Mouse (Mus musculus) MEL (cell line): ENCODE data around the gene Lurap1. TPM values are rescaled to one million over a fixed set of nuclear protein-coding genes. Genes with fewer than 3 reads are reported as not detected.

Experiments used
- DNase-seq: peaks from one replicate; pipeline ENCODE4 v3.0.0; 2011; ENCODE audit warnings: low read depth, low spot score
- H3K27ac ChIP-seq: 2 replicates; pipeline ENCODE4 v1.5.1; 2012; ENCODE audit warnings: low read depth, mild to moderate bottlenecking, control low read depth, low read length, moderate library complexity; ENCODE audit not compliant: control insufficient read depth
- H3K27me3 ChIP-seq, 2 experiments: fragments of 150-350 bp in 1 of 2; sonication (generic) in 1 of 2; 2 replicates each; pipeline ENCODE4 v1.6.1; 2012; ENCODE audit warnings: low read length in 2 of 2, mild to moderate bottlenecking in 2 of 2, improper control_type of control experiment in 1 of 2, moderate library complexity in 1 of 2; ENCODE audit not compliant: insufficient read depth in 2 of 2, control insufficient read depth in 1 of 2
- H3K36me3 ChIP-seq, 2 experiments: 2 replicates each; pipeline ENCODE4 v1.6.1; 2012 to 2014; ENCODE audit warnings: low read length in 2 of 2, improper control_type of control experiment in 1 of 2, inconsistent platforms in 1 of 2, mild to moderate bottlenecking in 1 of 2; ENCODE audit not compliant: insufficient read depth in 2 of 2, control insufficient read depth in 1 of 2
- H3K4me1 ChIP-seq, 2 experiments: fragments of 150-350 bp in 1 of 2; sonication (generic) in 1 of 2; 2 replicates each; pipeline ENCODE4 v1.6.1; 2012; ENCODE audit warnings: low read length in 2 of 2, improper control_type of control experiment in 1 of 2, mild to moderate bottlenecking in 1 of 2; ENCODE audit not compliant: insufficient read depth in 2 of 2, control insufficient read depth in 1 of 2
- H3K4me3 ChIP-seq, 2 experiments: fragments of 150-350 bp in 1 of 2; sonication (generic) in 1 of 2; 2 replicates each; pipeline ENCODE4 v1.5.1; 2012; ENCODE audit warnings: low read depth in 2 of 2, low read length in 2 of 2, mild to moderate bottlenecking in 2 of 2, moderate library complexity in 2 of 2, control low read depth in 1 of 2, improper control_type of control experiment in 1 of 2; ENCODE audit not compliant: control insufficient read depth in 1 of 2, insufficient read depth in 1 of 2
- H3K79me2 ChIP-seq: 2 replicates; pipeline ENCODE4 v1.6.1; 2012; ENCODE audit warnings: mild to moderate bottlenecking, low read length, moderate library complexity; ENCODE audit not compliant: control insufficient read depth, poor library complexity, insufficient read depth
- H3K9ac ChIP-seq: 2 replicates; pipeline ENCODE4 v1.6.1; 2012; ENCODE audit warnings: low read depth, mild to moderate bottlenecking, control low read depth, low read length, moderate library complexity; ENCODE audit not compliant: control insufficient read depth, poor library complexity, severe bottlenecking
- H3K9me3 ChIP-seq: fragments of 150-350 bp; sonication (generic); replicated peaks from 2 replicates; pipeline ENCODE4 v1.6.1; 2012; ENCODE audit warnings: mild to moderate bottlenecking, low read length, improper control_type of control experiment, moderate library complexity; ENCODE audit not compliant: insufficient read depth
- BHLHE40 ChIP-seq: IDR thresholded peaks from 2 replicates; pipeline ENCODE4 v1.6.1; 2012; ENCODE audit warnings: low read depth, mild to moderate bottlenecking, inconsistent platforms, low read length, improper control_type of control experiment, borderline replicate concordance
- ELF1 ChIP-seq: IDR thresholded peaks from 2 replicates; pipeline ENCODE4 v1.6.1; 2014; ENCODE audit warnings: low read depth, mild to moderate bottlenecking, inconsistent platforms, low read length, improper control_type of control experiment, moderate library complexity
- ETS1 ChIP-seq: IDR thresholded peaks from 2 replicates; pipeline ENCODE4 v1.6.1; 2012; ENCODE audit warnings: low read depth, mild to moderate bottlenecking, inconsistent platforms, low read length, improper control_type of control experiment, moderate library complexity
- GABPA ChIP-seq: IDR thresholded peaks from 2 replicates; pipeline ENCODE4 v1.6.1; 2012; ENCODE audit warnings: low read depth, mild to moderate bottlenecking, inconsistent platforms, low read length, improper control_type of control experiment, moderate library complexity
- HCFC1 ChIP-seq: IDR thresholded peaks from 2 replicates; pipeline ENCODE4 v1.6.1; 2012; ENCODE audit warnings: low read depth, mild to moderate bottlenecking, inconsistent platforms, low read length, improper control_type of control experiment, moderate library complexity
- JUND ChIP-seq: IDR thresholded peaks from 2 replicates; pipeline ENCODE4 v1.6.1; 2011; ENCODE audit warnings: low read depth, mild to moderate bottlenecking, improper control_type of control experiment, low read length
- MAX ChIP-seq: IDR thresholded peaks from 2 replicates; pipeline ENCODE4 v1.6.1; 2011; ENCODE audit warnings: low read length, improper control_type of control experiment
- MAZ ChIP-seq: IDR thresholded peaks from 2 replicates; pipeline ENCODE4 v1.6.1; 2012; ENCODE audit warnings: low read depth, mild to moderate bottlenecking, inconsistent platforms, low read length, improper control_type of control experiment
- MEF2A ChIP-seq: IDR thresholded peaks from 2 replicates; pipeline ENCODE4 v1.6.1; 2014; ENCODE audit warnings: low read depth, mild to moderate bottlenecking, inconsistent platforms, low read length, improper control_type of control experiment; ENCODE audit not compliant: poor library complexity, insufficient replicate concordance, severe bottlenecking; ENCODE audit errors: extremely low read depth
- MXI1 ChIP-seq: IDR thresholded peaks from 2 replicates; pipeline ENCODE4 v1.6.1; 2011; ENCODE audit warnings: mild to moderate bottlenecking, low read depth, low read length, improper control_type of control experiment
- MYB ChIP-seq: IDR thresholded peaks from 2 replicates; pipeline ENCODE4 v1.6.1; 2011; ENCODE audit warnings: mild to moderate bottlenecking, low read depth, low read length, improper control_type of control experiment
- POLR2A ChIP-seq, 2 experiments: IDR thresholded peaks; 2 replicates each; pipeline ENCODE4 v1.6.1; 2011 to 2012; ENCODE audit warnings: low read length in 2 of 2, mild to moderate bottlenecking in 2 of 2, control low read depth in 1 of 2, improper control_type of control experiment in 1 of 2, low read depth in 1 of 2, moderate library complexity in 1 of 2; ENCODE audit not compliant: control insufficient read depth in 1 of 2, insufficient read depth in 1 of 2, poor library complexity in 1 of 2
- POLR2AphosphoS2 ChIP-seq: IDR thresholded peaks from 2 replicates; pipeline ENCODE4 v1.6.1; 2011; ENCODE audit warnings: low read length, improper control_type of control experiment
- POLR2AphosphoS5 ChIP-seq: IDR thresholded peaks from 2 replicates; pipeline ENCODE4 v1.6.1; 2012; ENCODE audit warnings: low read depth, borderline replicate concordance, mild to moderate bottlenecking, inconsistent platforms, low read length, moderate library complexity, mixed read lengths
- RAD21 ChIP-seq: IDR thresholded peaks from 2 replicates; pipeline ENCODE4 v1.6.1; 2011; ENCODE audit warnings: mild to moderate bottlenecking, low read depth, low read length, improper control_type of control experiment
- SMC3 ChIP-seq: IDR thresholded peaks from 2 replicates; pipeline ENCODE4 v1.6.1; 2011; ENCODE audit warnings: low read depth, low read length, improper control_type of control experiment
- TAL1 ChIP-seq: IDR thresholded peaks from 2 replicates; pipeline ENCODE4 v1.6.1; 2012; ENCODE audit warnings: mild to moderate bottlenecking, inconsistent platforms, low read length, moderate library complexity, mixed read lengths
- USF1 ChIP-seq: IDR thresholded peaks from 2 replicates; pipeline ENCODE4 v1.6.1; 2014; ENCODE audit warnings: low read depth, mild to moderate bottlenecking, inconsistent platforms, low read length, improper control_type of control experiment, moderate library complexity
- USF2 ChIP-seq, 2 experiments: IDR thresholded peaks; 2 replicates each; pipeline ENCODE4 v1.6.1; 2011 to 2012; ENCODE audit warnings: improper control_type of control experiment in 2 of 2, low read length in 2 of 2, borderline replicate concordance in 1 of 2, inconsistent platforms in 1 of 2, low read depth in 1 of 2, mild to moderate bottlenecking in 1 of 2; ENCODE audit not compliant: insufficient read depth in 1 of 2
- ZMIZ1 ChIP-seq: IDR thresholded peaks from 2 replicates; pipeline ENCODE4 v1.6.1; 2012; ENCODE audit warnings: low read depth, mild to moderate bottlenecking, inconsistent platforms, low read length, improper control_type of control experiment, moderate library complexity
- polyA plus RNA-seq, 2 experiments: library from polyadenylated mRNA; stranded (reverse) in 1 of 2; unstranded in 1 of 2; fragments of >175 nt in 1 of 2; fragments of >200 nt in 1 of 2; gene quantifications; 2 replicates each; pipeline versions ENCODE4 v1.2.1 to v1.2.4; 2012; ENCODE audit warnings: low replicate concordance in 2 of 2, low read depth in 1 of 2; ENCODE audit not compliant: insufficient read length in 2 of 2, insufficient read depth in 1 of 2, missing spikeins in 1 of 2
- total RNA-seq: library from RNA; depleted of rRNA; stranded (reverse); fragments of 300-350 nt; gene quantifications from 2 replicates; pipeline ENCODE4 v1.2.3, GENCODE M21; 2012

Lurap1 gene
- total and polyA plus RNA-seq, 3 experiments, result 0.85 to 1.2 TPM; not detected in 1

GRCm38 (mm10) chr4:116152702-116153101 lies 1.6 kb upstream of the Lurap1 start:
- no peak for TF ChIP-seq SMC3
- no peak for TF ChIP-seq TAL1
- no peak for TF ChIP-seq POLR2AphosphoS2
- no peak for TF ChIP-seq MXI1
- no peak for TF ChIP-seq POLR2A (IDR thresholded peaks at IDR 0.05; ENCODE audit: control insufficient read depth in 1 of 2, insufficient read depth in 1 of 2, low read depth in 1 of 2, low read length in 2 of 2, poor library complexity in 1 of 2)
- Histone ChIP-seq H3K79me2 (peaks cover 14% of the 10 kb centered on the region), H3K4me3 (no peak overlapping the region), H3K27ac (no peak overlapping the region), H3K9me3 (no peaks in the 10 kb centered on the region), H3K27me3 (no peaks in the 10 kb centered on the region), H3K9ac (no peak overlapping the region), H3K4me1 (peaks cover 0 to 10% of the 10 kb centered on the region in 2 experiments; a peak in 2 of 4 replicates), H3K36me3 (peaks cover 4 to 10% of the 10 kb centered on the region in 2 experiments)
- no peak for DNase-seq

DNA sequence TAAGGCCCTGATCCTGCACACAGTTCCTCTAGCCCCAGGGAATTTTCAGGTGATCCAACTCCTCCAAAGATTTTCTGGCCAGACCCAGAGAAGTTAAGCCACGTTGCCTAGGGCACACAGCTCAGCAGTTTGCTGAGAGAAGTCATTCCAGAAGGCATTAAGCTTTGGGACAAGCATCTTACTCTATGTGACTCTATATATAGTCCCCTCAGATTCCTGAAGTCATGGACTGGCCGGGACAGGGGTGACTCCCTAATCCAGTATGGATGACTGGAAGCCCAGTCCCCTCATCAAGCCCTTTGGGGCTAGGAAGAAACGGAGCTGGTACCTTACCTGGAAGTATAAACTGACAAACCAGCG lies 296 bp downstream of the Lurap1 start:
- Histone ChIP-seq H3K9ac (peak overlapping the region; percentile 86), H3K27ac (peak overlapping the region; percentile 32), H3K36me3 (peaks cover 2 to 4% of the 10 kb centered on the region in 2 experiments), H3K9me3 (no peaks in the 10 kb centered on the region), H3K27me3 (no peaks in the 10 kb centered on the region), H3K4me1 (peaks cover 0 to 10% of the 10 kb centered on the region in 2 experiments; a peak in 2 of 4 replicates), H3K79me2 (peaks cover 14% of the 10 kb centered on the region), H3K4me3 (peak overlapping the region; percentile 90 to 98)
- DNase-seq, result no peak
- TF ChIP-seq POLR2AphosphoS5 (no peak), POLR2A (IDR thresholded peaks at IDR 0.05; ENCODE audit: control insufficient read depth in 1 of 2, insufficient read depth in 1 of 2, low read depth in 1 of 2, low read length in 2 of 2, poor library complexity in 1 of 2) (no peak), MEF2A (no peak), MAX (peak; percentile 44; the same call in 1 of the 2 replicates), ZMIZ1 (no peak), ETS1 (no peak), JUND (no peak), MYB (no peak), ELF1 (no peak), GABPA (no peak), RAD21 (no peak), MAZ (no peak), TAL1 (no peak), BHLHE40 (no peak), HCFC1 (0 out of 2 replicates have a peak, but pooled peaks have one; percentile 1), USF1 (no peak), MXI1 (no peak), USF2 (IDR thresholded peaks at IDR 0.05; ENCODE audit: borderline replicate concordance in 1 of 2, insufficient read depth in 1 of 2, low read depth in 1 of 2, low read length in 2 of 2) (no peak)
